Mouse (Mus musculus): ENCODE measurements around the gene Rps6ka6.

Rps6ka6 gene

DNA sequence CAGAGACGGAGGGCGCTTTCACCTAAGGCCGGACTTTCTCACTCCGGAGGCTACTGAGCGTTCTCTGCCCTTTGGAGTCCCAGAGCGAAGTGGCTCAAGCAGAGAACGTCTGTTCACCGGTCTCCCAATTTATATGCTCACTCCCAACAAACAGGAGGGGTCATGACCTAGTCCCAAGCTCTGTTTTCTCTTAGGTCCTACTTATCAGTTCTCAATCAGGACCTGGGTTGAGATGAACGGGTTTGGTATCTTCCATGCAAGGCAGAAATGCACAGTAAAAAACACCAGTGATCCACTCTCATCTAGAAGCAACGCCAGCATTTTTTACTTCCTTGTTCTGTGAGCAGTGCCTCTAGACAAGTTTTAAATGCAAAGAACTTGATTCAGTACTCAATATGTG lies at the start of gene Rps6ka6:
Gene Rps6ka6 (minus strand): TSS at position 101 of the 400 bp plus-strand sequence.
- POLR2A ChIA-PET, result no interaction called here

DNA sequence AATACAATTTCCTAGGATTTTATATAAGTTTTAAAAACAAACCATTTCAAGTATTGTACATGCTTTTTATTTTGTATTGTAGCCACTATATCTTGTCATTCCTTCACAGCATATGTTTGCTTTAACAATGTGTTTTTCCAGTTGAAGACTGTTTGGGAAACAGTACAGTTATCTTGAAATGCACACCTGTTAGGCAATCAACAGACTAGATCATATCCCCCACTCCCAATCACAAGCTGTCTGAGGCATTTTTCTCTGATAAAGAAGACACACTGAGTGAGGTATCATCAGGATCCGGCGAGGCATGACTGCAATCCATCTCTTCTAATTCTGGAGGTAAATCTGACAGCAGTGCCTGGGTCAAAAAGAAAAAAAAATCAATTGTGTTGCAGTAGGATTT lies 39.3 kb upstream of the Rps6ka6 start:
- ChIA-PET POLR2A (no interaction called here), CTCF (no interaction called here)

More for the DNA sequence above, at the start of gene Rps6ka6:
- CTCF ChIA-PET, result no interaction called here

DNA sequence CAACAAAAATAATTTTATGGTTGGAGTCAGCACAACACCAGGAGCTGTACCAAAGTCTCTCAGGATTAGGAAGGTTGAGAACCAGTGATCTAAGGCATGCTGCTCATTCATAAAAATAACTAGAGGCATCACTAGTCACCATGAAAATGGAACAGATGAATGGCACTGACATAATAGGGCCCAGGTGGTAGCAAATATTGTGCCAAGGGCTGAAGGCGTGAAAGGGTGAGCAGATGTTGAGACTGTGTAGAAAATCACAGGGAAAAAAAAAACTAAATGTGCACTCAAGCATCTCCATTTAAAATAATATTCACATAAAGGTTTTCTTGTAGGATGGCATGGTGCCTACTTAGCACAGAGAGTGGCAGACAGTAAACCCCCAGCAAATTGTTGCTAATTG lies 19.6 kb downstream of the Rps6ka6 start:
- ChIA-PET POLR2A (no interaction called here), CTCF (no interaction called here)

DNA sequence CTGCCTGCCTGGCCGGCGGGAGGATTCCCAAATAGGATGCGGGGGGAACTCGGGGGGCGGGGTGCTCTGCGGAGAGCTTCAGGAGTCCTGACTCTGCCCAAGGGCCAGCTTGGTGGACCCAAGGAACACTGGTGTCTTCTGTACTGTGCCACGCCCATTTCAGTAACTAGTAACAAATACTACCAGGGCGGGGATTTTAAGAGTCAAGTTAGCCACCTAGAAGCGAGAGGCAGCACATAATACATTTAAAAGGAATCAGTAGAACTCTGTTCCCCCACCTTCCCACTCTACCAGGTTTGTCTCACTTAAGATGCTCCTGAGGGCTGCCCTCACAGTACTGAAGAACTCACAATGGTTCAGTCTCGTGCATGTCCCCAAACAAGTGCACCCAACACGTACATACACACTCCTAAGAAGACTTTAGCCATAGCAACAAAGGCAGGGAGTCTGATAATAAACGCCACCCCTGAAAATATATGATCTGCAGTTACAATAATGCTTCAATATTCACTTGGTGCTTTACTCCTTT lies 74.1 kb downstream of the Rps6ka6 start:
- CTCF ChIA-PET, result no interaction called here
- POLR2A ChIA-PET, result interaction anchor here in 3 of 4 experiments (0.7 to 1.5 kb wide), 3 partner anchors 11 to 58 kb away, joined by 3 to 9 read pairs (median 3); no protein-coding TSS in a partner anchor

DNA sequence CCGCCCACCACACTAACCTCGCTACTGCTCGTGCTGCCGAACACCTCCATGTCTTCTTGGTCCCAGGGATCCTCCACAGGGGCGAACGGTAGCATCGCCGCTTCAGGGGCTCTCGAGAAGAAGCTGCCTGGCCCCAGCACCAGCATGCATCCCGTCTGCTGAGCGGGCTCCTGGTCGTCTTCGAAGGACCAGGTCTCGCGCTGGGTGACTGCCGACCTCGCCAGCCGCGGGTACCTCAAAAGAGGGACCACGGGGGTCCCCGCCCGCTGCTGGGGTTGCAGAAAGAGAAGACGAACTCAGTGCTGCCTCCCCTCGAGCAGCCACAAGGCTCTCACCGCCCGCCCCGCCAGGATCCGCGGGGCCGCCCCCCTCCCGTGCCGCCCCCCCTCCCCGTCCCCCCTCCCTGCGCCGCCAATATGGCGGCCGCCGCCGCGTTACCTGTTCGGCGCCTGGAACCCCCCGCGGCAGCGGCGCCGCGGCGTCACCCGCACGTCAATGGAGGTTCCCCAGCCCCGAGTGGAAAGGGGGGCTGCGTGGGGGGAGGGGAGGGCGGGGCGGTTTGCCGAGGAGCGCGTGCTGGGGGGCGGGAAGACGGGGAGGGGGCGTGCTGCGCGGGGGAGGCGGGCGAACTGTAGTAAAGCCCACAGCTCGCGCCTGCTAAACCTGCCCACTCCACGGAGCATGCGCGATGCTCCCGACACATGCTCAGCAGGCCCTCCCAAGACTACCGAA lies 74.8 kb downstream of the Rps6ka6 start:
- ChIA-PET CTCF (no interaction called here), POLR2A (interaction anchor here in 3 of 4 experiments (0.7 to 1.5 kb wide), 3 partner anchors 11 to 59 kb away, joined by 3 to 9 read pairs (median 3); no protein-coding TSS in a partner anchor)

DNA sequence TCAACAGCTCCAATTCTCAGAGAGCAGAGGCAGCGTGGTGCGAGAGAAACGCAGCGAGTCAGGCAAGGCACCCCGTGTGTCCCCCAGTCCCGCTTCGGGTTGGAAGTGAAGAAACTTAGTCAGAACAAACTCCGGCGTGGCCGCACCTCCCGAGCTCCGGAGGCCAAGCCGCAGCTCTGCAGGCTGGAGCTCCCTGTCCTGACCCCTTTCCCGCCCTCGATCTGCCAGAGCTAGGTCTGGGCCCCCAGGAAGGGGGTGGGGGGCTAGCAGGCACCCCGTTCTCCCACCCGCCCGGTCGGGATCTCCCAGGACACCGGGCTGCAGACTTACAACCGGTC lies 75.3 kb downstream of the Rps6ka6 start:
- CTCF ChIA-PET, result no interaction called here
- POLR2A ChIA-PET, result interaction anchor here in 1 of 4 experiments (0.6 to 1.5 kb wide), 2 partner anchors 59 to 1051 kb away, joined by 3 read pairs; no protein-coding TSS in a partner anchor

DNA sequence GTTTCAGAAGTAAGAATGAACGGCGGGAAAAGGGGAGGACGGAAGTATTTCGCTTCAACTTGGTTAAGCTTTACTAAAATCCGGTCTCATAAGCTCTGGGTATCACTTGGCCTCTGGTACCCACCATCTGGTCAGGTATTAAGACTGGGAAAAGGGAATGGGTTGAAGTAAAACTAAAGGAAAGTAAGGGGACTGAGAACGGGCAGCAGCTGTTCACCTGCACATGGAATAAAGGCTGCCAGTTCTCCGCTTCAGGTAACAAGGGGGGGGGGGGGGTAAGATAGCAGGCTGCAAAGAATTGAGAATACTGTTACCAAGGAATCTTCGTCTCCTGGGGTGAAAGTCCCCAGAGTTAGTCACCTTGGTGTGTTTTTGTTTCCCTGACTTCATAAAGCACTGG lies 75.7 kb downstream of the Rps6ka6 start:
- ChIA-PET CTCF (no interaction called here), POLR2A (interaction anchor here in 1 of 4 experiments (0.6 kb wide), 3 partner anchors 10 to 1050 kb away, joined by 3 to 5 read pairs (median 3); no protein-coding TSS in a partner anchor)

DNA sequence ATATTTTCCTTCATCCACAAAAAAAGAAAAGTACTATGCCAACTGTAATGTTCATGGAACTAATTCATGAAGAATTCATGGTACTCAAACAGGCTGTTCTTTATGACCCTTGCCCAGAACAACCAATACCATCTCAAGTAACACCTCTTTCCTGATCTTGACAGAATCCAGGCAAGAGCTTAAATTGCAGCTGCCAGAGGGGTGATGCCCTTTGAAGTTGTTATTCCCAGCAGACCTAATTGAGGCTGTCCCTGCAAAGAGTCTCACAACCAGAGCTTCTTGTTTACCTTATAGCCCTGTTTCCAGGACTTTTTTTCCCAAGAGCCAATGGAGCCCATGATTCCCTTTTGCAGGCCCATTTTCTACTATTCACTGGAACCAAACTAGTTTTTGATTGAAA lies 77.6 kb downstream of the Rps6ka6 start:
- POLR2A ChIA-PET, result no interaction called here
- CTCF ChIA-PET, result no interaction called here

DNA sequence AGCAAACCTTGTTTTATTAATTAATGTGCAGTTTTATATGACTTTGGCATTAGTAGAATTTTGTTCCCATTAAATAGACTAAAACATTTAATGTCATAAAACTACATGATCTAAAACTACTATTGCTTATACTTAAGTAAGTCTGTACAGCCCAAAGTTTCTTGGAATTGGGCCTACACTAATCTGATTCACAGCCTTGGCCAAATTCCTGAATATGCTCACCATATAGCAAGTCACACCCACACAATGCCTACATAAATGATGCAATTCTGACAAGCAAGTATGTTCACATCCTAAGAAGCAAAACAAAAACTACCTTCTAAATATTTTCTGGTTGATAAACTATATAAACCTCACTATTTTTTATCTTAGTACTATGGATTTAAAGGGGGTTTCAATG lies 101.2 kb downstream of the Rps6ka6 start:
- POLR2A ChIA-PET, result no interaction called here
- CTCF ChIA-PET, result no interaction called here

DNA sequence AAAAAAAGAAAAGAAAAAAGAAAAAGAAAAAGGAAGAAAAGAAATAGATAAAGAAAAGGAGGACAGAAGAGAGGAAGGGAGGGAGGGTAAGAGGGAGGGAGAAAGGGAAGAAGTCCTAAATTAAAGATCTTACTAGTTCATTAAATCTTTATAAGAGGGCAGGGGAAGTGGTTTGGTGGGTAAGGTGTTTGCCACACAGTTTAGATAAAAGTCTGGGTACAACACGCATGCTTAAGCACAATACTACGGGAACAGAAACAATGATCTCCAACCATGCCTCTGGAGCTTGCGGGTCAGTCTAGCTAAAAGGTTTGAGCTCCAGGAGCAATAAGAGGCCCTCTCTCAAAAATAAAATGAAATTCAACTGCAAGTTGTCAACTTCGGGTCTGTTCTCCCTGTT lies 123.0 kb downstream of the Rps6ka6 start:
- CTCF ChIA-PET, result no interaction called here
- POLR2A ChIA-PET, result no interaction called here

DNA sequence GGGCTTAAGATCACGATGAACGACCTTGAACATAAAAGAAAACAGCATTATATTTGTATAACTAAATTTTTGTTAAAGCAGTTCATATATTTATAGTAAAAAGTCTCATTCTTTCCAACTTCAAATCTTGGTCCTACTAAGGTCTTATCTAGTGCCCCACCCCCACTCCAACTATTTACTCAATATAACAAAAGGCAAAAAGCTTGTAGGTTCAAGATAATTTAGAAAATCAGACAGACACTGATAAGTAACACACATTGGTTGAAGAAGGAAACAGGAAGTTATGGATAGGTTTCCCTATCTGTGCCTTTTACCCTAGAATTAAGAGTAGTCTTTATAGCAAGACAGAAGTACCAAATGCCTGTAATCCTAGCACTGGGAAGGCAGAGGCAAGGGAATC lies 132.9 kb downstream of the Rps6ka6 start:
- POLR2A ChIA-PET, result no interaction called here
- CTCF ChIA-PET, result no interaction called here

- CTCF ChIA-PET, result no interaction called here
These were observed 160.7 kb downstream of the Rps6ka6 start for GRCm38 (mm10) chrX:111377020-111377419.

GRCm38 (mm10) chrX:111374177-111374576 lies 163.6 kb downstream of the Rps6ka6 start:
- POLR2A ChIA-PET, result no interaction called here
- CTCF ChIA-PET, result interaction anchor here in 1 of 4 experiments (0.7 kb wide), 1 partner anchor 284 kb away, joined by 3 read pairs; no protein-coding TSS in a partner anchor

More at GRCm38 (mm10) chrX:111377020-111377419, 160.7 kb downstream of the Rps6ka6 start:
- POLR2A ChIA-PET, result interaction anchor here in 1 of 4 experiments (0.7 kb wide), 1 partner anchor 60 kb away, joined by 4 read pairs; no protein-coding TSS in a partner anchor

Data from embryonic stem cell, embryonic (primary cell).